Mouse (Mus musculus): ENCODE measurements around the gene Arnt2. TPM values are rescaled to one million over a fixed set of nuclear protein-coding genes. Genes with fewer than 3 reads are reported as not detected.
A peak's percentile ranks its signal among the peaks of the same experiment; 100 is the strongest.

Arnt2 gene
- total RNA-seq, 1 experiment from 2014 or later, result not detected

GRCm38 (mm10) chr7:84401641-84402455 lies 8.1 kb downstream of the Arnt2 start:
- no peak for ATAC-seq (replicated peaks; ENCODE audit: low read depth, poor library complexity, severe bottlenecking)

DNA sequence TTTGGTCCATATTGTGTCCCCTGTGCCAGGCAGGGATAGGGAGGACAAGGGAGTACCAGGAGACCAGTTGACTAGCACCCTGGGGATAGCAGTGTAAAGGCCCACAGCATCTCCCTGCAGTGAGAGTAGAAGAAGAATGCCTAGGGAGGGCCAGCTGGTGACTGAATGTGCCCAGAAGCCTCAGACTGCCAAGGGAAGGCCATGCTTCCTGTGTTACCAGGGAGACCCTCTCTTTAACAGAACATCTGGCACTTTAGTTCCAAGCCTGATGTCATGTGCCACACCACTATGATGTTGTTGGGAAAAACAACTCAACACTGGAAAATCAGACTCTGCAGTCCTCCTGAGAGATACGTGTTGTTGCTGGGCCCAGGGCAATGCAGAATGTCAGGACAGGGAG lies 12.7 kb downstream of the Arnt2 start:
- ATAC-seq (replicated peaks; ENCODE audit: low read depth, poor library complexity, severe bottlenecking), result no peak

DNA sequence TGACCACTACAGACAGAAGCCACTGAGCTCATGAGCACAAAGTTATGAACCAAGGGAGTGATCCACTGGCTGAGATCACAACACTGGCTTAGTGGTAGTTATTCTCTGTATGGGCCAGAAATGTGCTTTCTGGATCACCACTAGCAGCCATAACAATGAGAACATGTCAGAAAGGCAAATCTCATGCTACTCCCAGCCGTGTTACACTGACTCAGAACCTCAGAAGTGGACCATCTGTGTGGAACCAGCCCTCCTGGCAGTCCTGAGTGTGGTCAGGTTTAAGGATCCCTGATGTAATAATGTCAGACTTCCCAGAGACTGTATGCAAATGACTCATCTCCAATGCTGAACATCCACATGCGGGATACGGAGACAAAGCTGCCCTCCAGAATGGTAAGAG lies 13.4 kb downstream of the Arnt2 start:
- ATAC-seq (replicated peaks; ENCODE audit: low read depth, poor library complexity, severe bottlenecking), result no peak

GRCm38 (mm10) chr7:84387826-84388225 lies 22.1 kb downstream of the Arnt2 start:
- ATAC-seq (replicated peaks; ENCODE audit: low read depth, poor library complexity, severe bottlenecking), result no peak

- ATAC-seq (replicated peaks; ENCODE audit: low read depth, poor library complexity, severe bottlenecking), result 0 out of 2 replicates have a peak, but pooled peaks have one; percentile 11
Observed at GRCm38 (mm10) chr7:84386472-84386871, 23.5 kb downstream of the Arnt2 start.

DNA sequence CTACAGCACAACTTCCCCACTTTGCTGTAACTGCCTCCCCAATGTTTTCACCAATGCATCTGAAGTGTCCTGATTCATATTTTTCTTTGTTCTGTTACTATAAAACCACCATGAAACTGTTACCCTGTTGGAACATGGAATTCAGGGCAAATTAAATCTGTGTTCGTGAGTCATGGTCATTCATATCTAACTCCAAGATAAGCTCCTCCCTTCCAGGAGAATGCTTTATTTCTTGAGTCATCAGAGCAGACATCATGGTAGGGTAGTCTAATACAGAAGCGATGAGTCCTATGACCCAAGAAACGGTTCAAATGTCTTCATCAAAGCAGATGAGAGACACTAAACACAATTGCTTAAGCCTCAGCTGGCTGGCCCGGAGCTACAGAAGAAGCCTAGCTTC lies 25.2 kb downstream of the Arnt2 start:
- ATAC-seq (replicated peaks; ENCODE audit: low read depth, poor library complexity, severe bottlenecking), result no peak

GRCm38 (mm10) chr7:84384086-84384485 lies 25.9 kb downstream of the Arnt2 start:
- ATAC-seq (replicated peaks; ENCODE audit: low read depth, poor library complexity, severe bottlenecking), result no peak

DNA sequence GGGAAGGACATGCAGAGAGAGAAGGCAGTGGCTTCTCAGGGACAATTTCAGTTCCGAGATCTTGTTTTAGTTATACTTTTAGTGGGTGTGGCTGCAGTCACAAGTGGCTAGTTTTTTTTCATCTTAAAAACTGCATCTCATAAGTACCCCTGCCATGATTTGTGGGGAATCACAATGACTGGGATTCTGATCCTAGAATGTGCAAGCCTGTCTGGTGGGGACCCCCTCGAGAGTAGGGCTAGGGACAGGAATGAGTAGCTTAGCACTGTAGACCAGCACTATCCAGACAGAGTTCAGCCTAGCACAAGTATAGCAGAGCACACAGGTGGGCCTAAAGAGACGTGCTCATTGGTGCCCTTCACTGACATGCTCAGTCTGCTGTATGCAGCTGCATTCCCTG lies 27.6 kb downstream of the Arnt2 start:
- no peak for ATAC-seq (replicated peaks; ENCODE audit: low read depth, poor library complexity, severe bottlenecking)

DNA sequence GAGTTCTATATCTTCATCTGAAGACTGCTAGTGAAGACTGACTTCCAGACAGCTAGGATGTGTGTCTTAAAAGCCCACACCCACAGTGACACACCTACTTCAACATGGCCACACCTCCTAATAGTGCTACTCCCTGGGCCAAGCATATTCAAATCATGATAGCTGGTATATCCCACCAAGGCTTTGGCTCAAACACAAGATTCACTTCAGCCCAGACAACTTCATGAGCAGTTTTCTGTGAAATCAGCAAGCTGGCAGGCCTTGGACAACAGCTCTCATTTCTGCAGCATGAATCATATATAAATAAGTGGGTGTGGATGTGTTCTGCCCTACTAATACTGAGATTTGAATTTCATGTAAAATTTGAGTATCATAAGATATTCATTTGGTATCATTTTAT lies 29.2 kb downstream of the Arnt2 start:
- no peak for ATAC-seq (replicated peaks; ENCODE audit: low read depth, poor library complexity, severe bottlenecking)

- no peak for ATAC-seq (replicated peaks; ENCODE audit: low read depth, poor library complexity, severe bottlenecking)
Observed at GRCm38 (mm10) chr7:84377330-84377729, 32.6 kb downstream of the Arnt2 start.

- ATAC-seq (replicated peaks; ENCODE audit: low read depth, poor library complexity, severe bottlenecking), result no peak
Observed at GRCm38 (mm10) chr7:84373691-84374090, 36.3 kb downstream of the Arnt2 start.

DNA sequence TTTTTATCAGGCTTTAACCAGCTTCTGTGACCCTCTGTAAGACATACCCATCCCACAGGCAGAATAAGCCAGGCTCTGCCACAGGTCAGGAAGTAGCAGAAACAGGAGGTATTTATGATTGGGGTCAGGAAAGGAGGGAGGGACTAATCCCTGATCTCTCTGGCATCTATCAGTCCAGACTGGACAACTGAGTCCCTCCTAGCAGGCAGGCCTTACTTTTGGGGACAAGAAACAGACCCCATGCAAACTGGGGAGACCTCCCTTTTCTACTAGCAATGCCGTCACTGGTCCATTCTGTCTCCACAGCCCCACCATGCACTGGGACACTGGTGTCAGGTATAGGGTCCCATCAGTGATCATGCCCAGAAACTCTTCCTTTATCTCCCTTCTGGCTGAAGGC lies 37.1 kb downstream of the Arnt2 start:
- ATAC-seq (replicated peaks; ENCODE audit: low read depth, poor library complexity, severe bottlenecking), result no peak

- no peak for ATAC-seq (replicated peaks; ENCODE audit: low read depth, poor library complexity, severe bottlenecking)
Observed at GRCm38 (mm10) chr7:84372280-84372679, 37.7 kb downstream of the Arnt2 start.

GRCm38 (mm10) chr7:84370911-84371592 lies 38.9 kb downstream of the Arnt2 start:
- ATAC-seq (replicated peaks; ENCODE audit: low read depth, poor library complexity, severe bottlenecking), result no peak

GRCm38 (mm10) chr7:84366251-84366650 lies 43.7 kb downstream of the Arnt2 start:
- no peak for ATAC-seq (replicated peaks; ENCODE audit: low read depth, poor library complexity, severe bottlenecking)

GRCm38 (mm10) chr7:84362711-84363110 lies 47.3 kb downstream of the Arnt2 start:
- no peak for ATAC-seq (replicated peaks; ENCODE audit: low read depth, poor library complexity, severe bottlenecking)

- no peak for ATAC-seq (replicated peaks; ENCODE audit: low read depth, poor library complexity, severe bottlenecking)
Observed at GRCm38 (mm10) chr7:84361086-84361684, 48.8 kb downstream of the Arnt2 start.

GRCm38 (mm10) chr7:84358426-84358825 lies 51.5 kb downstream of the Arnt2 start:
- ATAC-seq (replicated peaks; ENCODE audit: low read depth, poor library complexity, severe bottlenecking), result no peak

DNA sequence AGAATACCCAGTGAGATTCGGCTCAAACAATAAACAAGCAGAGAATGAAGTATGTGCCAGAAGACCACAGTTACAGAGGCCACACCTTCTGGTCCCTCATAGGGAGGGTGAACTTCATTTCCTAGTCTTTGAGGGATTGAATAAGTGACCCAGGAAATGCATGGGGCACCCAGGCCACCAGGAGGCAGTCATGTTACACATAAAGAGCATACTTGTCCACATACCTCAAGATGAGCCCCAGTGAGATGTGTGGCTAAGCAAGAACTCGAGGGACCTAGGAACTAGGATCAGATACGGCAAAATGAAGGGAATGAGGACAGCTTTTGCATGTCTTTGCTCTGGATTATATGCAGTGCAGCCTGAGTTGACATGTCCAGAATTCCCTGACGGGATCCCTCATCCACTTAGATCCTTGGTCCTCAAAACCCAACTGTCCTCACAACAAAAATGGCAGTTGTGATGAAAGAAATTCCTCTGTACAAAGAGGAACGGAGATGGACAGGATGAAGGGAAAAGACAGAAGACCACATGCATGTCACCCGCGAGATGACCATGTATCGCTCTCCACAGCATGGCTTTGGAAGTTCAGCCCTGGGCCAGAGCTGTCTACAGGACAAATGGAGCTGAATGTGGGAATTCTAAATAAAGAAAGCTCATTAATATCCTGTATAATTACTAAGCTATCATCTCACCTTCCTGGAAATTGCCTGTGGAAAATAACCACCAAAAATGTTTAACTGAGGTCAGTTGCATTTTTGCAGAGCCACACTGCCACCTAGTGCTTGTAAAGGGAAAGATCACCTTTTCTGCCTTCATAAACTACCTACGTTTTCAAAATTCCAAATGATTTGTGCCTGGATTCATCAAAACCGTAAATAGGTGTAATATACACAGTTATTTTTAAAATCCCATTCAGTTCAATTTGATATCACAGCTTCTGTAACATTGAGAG lies 54.1 kb downstream of the Arnt2 start:
- ATAC-seq (replicated peaks; ENCODE audit: low read depth, poor library complexity, severe bottlenecking), result peak; percentile 66

- no peak for ATAC-seq (replicated peaks; ENCODE audit: low read depth, poor library complexity, severe bottlenecking)
Observed at GRCm38 (mm10) chr7:84354890-84355289, 55.1 kb downstream of the Arnt2 start.

All from common myeloid progenitor, adult 5-6 weeks (primary cell).